Mouse (Mus musculus) liver, postnatal 0 days (tissue): ENCODE measurements around the gene Gm17606.

Experiments used
- CTCF ChIP-seq: sonication (generic); IDR thresholded peaks from 2 replicates; pipeline ENCODE4 v1.5.1; 2016; ENCODE audit warnings: antibody characterized with exemption, low read depth
- EP300 ChIP-seq: IDR thresholded peaks from 2 replicates; pipeline ENCODE4 v1.6.1; 2016; ENCODE audit warnings: antibody characterized with exemption, low read depth, mild to moderate bottlenecking

- TF ChIP-seq CTCF (peak; percentile 79), EP300 (no peak)
Measured at GRCm38 (mm10) chr14:54597084-54597483, 43.7 kb upstream of the Gm17606 start.
